Mouse (Mus musculus) right cerebral cortex, adult 2 months (tissue): ENCODE results near the gene Zbtb25.
A peak's percentile ranks its signal among the peaks of the same experiment; 100 is the strongest.

Source experiments
- DNase-seq, 2 experiments: peaks; one replicate each; pipeline ENCODE4 v3.0.0; 2021 to 2022; ENCODE audit warnings: low spot score in 2 of 2

The Zbtb25 gene

GRCm38 (mm10) chr12:76341080-76341479, 28.3 kb downstream of the Zbtb25 start:
- peak; percentile 75 to 80 for DNase-seq

GRCm38 (mm10) chr12:76336111-76336965, 33.1 kb downstream of the Zbtb25 start:
- DNase-seq: no peak

GRCm38 (mm10) chr12:76335641-76336040, 33.8 kb downstream of the Zbtb25 start:
- no peak for DNase-seq

DNA sequence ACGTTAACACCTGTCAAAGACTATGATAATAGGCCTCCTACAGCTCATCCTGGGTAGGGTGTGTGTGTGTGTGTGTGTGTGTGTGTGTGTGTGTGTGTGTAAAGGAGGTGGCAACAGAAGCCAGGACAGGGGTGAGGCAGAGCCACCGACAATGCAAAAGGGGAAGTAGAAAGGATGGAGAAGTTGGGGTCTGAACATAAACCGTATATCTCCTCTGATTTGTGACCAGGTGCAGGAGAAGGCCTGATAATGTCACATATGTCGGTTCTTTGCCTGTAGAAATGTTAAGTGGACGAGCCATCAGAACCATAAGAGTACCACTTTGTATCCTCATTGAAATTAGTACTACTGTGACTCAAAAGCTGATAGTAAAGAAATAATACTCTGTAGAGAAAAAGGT, 35.7 kb downstream of the Zbtb25 start:
- no peak for DNase-seq

DNA sequence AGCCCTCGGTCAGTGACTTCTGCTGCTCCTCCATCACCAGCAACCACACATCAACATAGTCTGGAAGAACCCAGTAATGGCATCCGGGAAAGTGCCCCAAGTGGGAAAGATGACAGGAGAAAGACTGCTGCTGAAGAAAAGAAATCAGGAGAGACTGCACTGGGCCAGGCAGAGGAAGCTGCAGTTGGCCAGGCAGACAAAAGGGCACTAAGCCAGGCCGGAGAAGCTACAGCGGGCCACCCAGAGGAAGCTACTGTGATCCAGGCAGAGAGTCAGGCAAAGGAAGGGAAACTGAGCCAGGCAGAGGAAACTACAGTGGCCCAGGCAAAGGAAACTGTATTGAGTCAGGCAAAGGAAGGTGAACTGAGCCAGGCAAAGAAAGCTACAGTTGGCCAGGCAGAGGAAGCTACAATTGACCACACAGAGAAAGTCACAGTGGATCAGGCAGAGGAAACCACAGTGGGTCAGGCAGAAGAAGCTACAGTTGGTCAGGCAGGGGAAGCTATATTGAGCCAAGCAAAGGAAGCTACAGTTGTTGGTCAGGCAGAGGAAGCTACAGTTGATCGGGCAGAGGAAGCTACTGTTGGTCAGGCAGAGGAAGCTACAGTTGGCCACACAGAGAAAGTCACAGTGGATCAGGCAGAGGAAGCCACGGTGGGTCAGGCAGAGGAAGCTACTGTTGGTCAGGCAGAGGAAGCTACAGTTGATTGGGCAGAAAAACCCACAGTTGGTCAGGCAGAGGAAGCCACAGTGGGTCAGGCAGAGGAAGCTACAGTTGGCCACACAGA, 40.6 kb downstream of the Zbtb25 start:
- no peak for DNase-seq

GRCm38 (mm10) chr12:76326437-76327220, 42.8 kb downstream of the Zbtb25 start:
- DNase-seq: peak; percentile 71 to 78

DNA sequence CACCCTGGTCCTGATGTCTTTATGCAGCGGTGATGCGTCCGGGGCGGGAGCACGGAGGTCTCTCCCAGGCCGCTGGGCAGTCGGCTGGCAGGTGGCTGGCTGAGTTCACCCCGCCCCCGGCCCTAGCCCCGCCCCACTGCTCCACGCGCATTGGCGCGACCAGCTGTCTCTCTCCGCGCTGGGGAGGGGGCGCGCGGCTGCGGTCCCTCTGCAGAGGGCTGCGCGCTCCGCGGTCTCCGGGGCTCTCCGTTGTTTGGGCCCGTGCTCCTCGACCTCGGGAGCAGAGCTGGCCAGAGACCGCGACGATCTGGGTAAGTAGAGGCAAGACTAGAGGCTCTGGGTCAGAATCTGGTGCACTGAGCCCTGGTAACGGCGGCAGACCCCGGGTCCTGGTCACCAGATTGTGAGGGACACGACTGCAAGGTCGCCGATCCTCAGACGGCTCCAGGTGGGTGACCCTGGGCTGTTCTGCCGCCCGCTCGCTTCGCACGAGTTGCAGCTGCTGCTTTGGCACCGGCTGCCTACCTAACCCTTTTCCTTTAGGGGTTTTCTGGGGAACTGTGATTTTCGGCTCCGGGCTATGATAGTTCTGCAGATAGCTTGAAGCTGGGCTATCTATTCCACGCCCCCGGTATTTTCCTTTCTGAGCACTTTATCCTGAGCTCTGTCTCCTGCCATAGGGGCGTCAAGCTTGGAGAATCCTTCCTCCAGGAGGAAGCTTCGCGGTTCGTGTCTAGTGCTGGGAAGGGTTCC, 44.5 kb downstream of the Zbtb25 start, which contains the start of gene Akap5:
Akap5 (plus strand) TSS at position 213 of the 753 bp plus-strand sequence.
- peak; percentile 60 to 71 for DNase-seq

DNA sequence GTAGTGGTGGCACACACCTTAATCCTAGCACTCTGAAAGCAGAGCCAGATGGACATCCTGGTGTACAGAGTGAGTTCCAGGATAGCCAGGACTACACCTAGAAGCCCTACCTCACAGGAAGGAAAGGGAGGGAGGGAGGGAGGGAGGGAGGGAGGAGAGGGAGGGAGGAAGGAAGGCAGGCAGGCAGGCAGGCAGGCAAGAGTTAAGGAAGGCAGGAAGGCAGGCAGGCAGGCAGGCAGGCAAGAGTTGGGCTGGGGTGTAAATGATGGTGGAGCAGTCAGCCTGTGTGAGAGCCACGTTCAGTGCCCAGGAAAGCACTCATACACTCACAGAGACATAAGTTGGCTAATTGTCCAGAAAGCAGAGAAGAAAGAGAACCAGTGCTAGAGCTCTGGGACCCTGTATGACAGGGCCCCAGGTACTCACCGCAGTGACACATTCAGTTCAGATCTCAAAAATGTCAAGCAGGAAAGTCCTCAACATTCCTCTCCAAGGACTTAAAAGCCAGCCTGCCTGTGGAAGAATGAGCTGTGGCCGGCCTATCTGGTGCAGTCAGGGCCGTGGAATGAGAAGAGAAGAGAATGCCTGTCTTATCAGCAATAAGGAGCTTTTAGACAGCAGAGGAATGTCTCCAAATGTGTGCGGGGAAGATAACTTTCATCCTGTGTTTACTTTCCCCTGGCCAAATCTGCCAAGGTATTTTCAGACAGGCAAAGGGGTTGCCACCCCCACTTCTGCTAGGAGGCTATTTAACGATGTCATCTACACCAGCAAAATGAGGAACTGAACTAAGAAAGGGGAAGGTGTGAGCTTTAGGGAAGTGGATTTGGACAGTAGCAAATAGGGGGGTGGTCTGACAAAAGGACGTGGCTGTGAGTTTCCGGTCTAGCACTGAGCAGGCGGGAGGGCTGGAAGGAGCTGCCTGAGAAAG, 50.9 kb downstream of the Zbtb25 start:
- DNase-seq: no peak

GRCm38 (mm10) chr12:76311951-76312350, 57.5 kb downstream of the Zbtb25 start:
- DNase-seq: no peak

DNA sequence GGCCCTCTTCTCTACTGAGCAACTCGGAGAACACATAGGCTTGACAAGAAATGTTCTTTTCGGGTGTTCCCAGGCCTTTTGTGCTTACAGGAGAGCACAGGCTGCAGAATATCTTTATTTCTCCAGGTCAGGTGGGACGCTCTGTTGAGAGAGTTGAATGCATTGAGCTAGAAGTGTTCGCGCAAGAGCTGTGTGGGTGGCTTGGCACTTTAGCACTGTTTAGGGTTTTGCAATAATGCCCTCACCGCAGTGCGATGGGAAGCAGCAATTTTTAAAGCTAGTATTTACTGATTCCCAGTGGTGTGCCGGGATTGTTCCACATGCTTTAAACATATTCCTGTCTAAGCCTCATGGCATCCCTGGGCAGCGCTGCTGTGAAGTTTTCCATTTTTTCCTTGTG, 58.2 kb downstream of the Zbtb25 start:
- DNase-seq: no peak

GRCm38 (mm10) chr12:76310633-76311032, 58.8 kb downstream of the Zbtb25 start:
- no peak for DNase-seq

DNA sequence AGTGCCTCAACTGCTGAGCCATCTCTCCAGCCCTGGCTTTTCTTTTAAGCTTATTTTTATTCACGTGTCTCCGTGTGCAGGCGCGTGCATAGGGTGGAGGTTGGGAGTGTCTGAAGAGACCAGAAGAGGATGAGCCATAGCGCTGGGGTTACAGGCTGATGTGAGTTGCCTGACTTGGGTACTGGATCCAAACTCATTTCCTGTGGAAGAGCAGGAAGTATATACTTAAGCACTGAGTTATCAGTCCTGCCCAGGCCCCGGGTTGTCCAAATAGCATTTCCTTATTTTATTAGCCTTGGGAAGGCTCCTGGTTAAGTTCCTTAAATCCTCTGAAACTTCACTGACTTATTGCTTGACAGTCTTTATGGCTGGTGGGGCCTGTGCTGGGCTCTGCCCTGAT, 59.4 kb downstream of the Zbtb25 start:
- no peak for DNase-seq

DNA sequence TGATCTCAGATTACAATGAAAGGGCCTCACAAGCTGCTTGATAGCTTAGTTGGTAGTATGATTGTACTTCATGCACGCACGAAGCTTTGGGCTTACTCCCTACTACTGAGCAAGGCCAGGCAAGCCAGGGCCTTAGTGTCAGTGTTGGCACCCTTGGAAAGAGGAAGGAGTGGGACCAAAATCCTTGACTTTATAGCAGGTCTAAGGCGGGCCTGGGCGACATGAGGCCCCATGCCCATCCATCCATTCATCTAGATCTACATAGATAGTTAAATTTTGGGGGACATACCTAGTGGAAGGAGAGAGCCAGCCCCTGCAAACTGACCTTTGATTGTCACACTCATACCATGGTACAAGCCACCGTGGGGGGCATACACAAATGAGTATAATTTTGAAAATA, 61.0 kb downstream of the Zbtb25 start:
- no peak for DNase-seq

DNA sequence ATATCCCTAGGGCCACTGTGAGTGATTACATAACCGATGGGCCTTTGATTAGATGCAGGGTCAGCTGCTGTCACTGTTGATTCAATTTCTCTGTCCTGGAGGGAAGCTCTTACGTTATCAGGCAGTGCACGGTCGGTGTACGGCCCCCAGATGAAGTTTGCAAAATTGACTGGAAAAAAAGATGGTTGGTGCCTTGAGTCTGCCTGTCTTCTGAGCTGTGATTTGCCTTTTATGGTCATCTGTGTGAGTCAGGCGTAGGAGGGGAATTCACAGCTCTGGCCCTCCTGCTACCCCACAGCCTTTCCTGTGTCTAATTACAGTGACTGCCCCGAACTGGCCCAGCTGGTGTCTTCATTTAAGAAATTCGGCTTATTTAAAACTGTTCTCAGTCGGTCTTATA, 61.4 kb downstream of the Zbtb25 start:
- DNase-seq: peak; percentile 67 to 68

DNA sequence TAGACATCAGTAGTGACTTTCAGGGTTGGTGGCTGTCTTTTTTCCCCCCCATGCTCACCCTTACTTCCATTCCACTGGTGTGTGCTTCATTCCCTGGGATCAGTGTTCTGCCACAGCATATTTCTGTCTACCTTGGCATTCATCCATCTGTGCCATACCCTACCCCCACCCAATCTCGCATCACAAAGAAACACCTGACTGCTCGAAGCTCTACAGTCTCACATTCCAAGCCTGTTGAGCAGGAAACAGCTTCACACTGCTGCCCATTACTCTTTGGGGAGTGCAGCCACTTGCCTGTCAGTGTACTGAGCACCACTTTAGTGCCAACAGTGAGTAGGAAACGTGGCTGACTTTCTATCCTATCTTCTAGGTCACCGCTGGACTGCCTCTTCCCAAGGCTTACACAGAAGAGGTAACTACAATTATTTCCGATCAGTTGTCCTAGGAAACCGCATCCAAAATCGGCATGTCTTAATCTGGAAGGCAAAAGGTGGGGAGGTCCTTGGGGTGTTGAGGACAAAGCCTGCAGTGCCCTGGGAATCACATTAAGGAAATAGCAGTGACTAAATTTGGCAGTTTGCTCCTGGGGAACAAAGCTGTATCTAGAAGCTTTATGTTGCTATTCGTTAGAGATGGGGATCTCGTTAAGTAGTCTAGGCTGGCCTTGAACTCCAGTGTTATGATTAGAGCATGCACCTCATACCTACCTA, 62.4 kb downstream of the Zbtb25 start:
- DNase-seq: no peak

DNA sequence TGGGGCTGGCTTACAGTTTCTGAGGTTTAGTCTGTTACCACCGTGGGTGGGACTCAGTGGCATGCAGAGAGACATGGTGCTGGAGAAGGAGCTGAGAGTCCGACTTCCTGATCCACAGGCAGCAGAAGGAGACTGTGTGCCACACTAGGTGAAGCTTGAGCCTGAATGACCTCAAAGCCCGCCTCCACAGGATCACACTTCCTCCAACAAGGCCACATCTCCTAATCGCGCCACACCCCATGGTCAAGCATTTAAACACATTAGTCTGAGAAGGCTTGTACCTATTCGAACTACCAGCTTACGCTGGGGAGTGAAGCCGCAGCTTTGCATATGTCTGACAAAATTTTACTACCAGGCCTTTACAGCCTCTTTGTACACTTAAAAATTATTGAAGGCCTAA, 64.3 kb downstream of the Zbtb25 start:
- DNase-seq: no peak

DNA sequence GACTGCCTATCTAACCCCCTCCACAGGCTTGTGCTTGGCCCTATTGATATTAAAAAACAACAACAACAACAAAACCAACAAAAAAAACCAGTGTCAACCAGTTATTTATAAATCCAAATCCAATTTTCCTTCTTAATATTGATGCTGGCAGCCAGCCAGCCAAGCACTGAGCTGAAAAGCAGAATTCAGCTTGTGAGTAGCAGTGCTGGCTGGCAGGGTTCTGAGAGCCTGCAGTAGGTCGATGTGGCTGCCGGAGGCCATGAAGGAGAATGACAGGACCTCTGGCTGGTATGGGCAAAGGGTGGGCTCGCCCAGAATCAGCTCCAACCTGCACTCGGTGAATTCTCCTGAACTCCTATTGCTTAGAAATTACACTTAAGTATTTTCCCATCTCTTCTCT, 65.2 kb downstream of the Zbtb25 start:
- DNase-seq: no peak

- DNase-seq: no peak
Measured at GRCm38 (mm10) chr12:76303474-76303873, 65.9 kb downstream of the Zbtb25 start.

DNA sequence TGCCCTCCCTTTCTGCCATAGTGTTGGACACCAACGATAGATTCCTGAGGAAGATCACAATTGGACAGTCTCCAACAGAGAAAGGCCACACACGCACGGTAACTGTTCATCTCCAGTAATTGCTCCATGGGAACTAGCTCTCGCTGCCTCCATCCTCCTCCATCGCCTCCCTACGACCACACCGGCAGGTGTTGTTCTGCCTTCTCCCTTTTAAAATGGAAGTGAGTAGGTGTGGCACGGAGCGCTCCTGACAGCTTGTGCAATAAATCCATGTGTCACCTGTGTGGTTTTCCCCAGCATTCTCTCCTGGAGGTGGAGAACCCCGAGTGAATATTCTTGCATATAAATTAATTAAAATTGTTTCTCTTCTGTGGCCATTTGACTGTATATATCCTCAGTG, 69.0 kb downstream of the Zbtb25 start:
- DNase-seq: peak; percentile 56 to 57
